Mouse (Mus musculus): ENCODE data around the gene Mrpl47.
"Not testable (repeated sequence)": the region's sequence is repeated elsewhere in the genome, so short reads cannot be mapped to it uniquely, and the experiment has no call there.

Mrpl47 gene

DNA sequence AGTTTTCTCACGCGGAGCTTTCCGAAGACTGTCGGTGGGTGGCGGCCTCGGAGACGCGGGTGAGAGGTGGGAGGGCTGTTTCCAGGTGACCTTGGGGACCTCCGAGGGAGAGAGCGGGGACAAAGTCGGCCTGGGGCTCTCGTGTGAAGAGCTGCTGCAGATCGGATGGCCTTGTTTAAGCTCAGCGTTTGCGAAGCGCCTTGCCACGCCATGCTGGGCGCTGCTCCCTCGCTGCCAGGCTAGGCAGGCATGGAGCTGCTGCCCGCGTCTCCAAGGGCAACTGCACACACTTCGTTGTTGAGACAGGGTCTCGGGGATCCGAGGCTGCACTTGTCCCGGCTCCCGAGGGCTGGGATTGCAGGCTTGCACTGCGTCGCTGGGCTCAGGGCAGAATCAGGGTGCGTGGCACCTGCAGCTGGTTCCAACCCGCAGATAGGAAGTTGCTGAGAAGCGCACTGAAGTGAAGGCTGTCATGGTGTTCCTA, at the start of gene Mrpl47:
TSS of gene Mrpl47 (minus strand) at position 434 of the 484 bp plus-strand sequence.
- no peak for DNase-seq (ENCODE audit: low spot score)

GRCm38 (mm10) chr3:32770781-32771180, 33.4 kb upstream of the Mrpl47 start:
- no peak for DNase-seq (ENCODE audit: low spot score)

- no peak for DNase-seq (ENCODE audit: low spot score)
These were observed 26.5 kb upstream of the Mrpl47 start for GRCm38 (mm10) chr3:32763902-32764301.

GRCm38 (mm10) chr3:32762962-32763361, 25.6 kb upstream of the Mrpl47 start:
- no peak for DNase-seq (ENCODE audit: low spot score)

DNA sequence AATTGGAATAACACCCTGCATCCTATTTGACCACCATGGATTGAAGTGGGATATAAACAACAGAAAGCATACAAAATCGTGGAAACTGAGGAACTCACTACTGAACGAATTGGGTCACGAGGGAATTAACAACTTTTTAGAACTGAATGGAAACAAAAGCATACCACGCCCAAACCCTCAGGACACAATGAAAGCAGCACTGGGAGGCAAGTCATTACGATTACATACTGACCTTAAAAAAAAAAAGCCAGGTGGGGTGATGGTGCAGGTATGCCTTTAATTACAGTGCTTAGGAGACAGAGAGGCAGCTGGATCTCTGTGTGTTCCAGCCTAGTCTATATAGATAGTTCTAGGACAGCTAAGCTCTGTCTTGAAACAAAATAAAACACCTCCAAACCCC, 21.8 kb upstream of the Mrpl47 start:
- DNase-seq (ENCODE audit: low spot score): no peak

GRCm38 (mm10) chr3:32754384-32754915, 17.0 kb upstream of the Mrpl47 start:
- no peak for DNase-seq (ENCODE audit: low spot score)

DNA sequence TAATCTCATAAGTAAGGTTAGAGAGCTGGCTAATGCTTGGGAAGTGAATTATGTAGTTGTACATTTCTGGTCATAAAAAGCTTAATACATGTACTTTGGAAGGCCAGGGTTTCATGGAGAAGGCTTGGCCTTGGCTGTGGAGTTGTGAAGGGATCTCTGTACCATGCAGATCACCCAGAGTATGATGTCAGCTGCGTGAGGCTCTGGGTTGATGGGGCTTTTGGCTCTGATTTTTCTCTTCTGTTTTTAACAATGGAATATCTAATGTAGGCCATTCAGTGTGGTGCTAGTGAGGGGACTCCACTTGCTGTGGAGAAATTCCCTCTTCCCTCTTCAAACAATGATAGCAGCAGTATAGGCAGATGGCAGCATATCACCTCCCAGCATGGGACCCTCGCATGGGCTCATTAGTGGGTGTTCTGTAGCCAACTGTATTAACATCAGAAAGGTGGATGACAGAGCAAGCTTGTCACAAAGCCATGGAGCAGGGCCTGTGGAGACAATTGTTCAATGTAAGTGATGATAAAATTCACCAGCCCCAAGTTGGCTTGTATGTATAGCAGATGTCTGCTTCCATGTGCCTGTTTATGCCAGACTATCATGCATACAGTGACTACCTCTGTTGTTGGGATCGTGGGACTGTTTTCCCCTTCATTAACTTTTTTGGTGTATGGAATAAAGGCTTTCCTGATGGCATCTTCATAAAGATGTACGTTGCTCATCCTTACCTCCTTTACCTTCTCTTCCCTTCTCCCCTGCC, 12.6 kb upstream of the Mrpl47 start:
- no peak for DNase-seq (ENCODE audit: low spot score)

GRCm38 (mm10) chr3:32748384-32748783, 11.0 kb upstream of the Mrpl47 start:
- no peak for DNase-seq (ENCODE audit: low spot score)

DNA sequence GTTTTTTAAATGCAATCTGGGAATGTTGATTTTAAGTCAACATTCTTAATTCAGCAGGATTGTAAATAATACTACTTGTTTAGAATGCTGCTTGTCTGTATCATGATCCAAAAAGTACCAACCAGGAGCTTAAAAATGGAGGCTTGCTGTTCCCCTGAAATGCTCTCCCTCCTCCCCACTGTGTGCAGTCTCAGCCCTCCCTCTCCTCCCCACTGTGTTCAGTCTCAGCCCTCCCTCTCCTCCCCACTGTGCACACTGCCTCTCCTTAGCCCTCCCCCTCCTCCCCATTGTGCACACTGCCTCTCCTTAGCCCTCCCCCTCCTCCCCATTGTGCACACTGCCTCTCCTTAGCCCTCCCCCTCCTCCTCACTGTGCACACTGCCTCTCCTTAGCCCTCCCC, 8.0 kb upstream of the Mrpl47 start:
- not testable (repeated sequence) for DNase-seq (ENCODE audit: low spot score)

- no peak for DNase-seq (ENCODE audit: low spot score)
These were observed 7.6 kb upstream of the Mrpl47 start for GRCm38 (mm10) chr3:32745001-32745400.

- DNase-seq (ENCODE audit: low spot score): no peak
These were observed 4.9 kb upstream of the Mrpl47 start for GRCm38 (mm10) chr3:32742276-32742780.

GRCm38 (mm10) chr3:32738549-32738948, 1.1 kb upstream of the Mrpl47 start:
- no peak for DNase-seq (ENCODE audit: low spot score)

DNA sequence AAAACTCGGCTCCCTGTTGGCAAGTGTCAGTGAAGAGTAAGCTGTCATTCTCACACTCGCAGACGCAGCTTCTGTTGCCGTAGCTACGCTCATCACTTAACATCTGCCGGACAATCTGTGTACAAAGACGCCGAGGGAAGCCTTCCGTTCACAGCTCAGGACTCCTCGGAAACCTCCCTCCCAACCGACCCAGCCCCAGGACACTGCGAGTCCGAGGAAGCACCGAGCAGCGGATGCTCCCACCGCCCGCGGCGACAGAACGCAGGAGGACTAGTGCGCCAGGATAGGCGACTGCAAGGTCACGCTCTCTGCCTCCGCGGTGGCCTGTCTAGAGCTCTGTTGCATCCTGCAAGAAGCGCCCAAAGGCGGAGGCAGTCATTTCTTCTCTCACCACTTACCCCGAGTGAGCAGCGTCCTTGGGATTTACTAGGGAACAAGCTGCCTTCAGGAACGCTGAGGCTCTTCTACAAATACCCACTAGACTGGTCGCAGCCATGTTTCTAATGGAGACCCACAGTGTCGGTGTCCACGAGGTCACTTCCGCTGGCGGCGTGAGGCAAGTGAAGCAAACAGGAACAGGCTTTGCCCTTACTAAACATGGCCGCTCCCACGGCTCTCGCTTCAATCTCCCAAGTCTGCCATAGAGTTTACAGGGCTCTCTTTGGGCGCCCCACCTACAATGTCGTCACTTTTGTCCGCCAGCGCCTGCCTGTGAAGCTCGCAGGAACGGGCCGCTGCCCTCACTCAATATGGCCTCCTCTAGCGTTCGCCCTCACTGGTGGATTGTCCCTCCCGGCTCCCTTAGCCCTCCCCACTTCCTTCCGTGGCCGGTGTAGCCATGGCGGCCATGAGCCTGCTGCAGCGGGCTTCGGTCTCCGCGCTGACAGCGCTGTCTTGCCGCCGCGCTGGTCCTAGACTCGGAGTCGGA, 897 bp downstream of the Mrpl47 start, which contains the start of gene Ndufb5:
TSS of gene Ndufb5 (plus strand) at position 747 of the 928 bp plus-strand sequence.
- peak; percentile 99 for DNase-seq (ENCODE audit: low spot score)

DNA sequence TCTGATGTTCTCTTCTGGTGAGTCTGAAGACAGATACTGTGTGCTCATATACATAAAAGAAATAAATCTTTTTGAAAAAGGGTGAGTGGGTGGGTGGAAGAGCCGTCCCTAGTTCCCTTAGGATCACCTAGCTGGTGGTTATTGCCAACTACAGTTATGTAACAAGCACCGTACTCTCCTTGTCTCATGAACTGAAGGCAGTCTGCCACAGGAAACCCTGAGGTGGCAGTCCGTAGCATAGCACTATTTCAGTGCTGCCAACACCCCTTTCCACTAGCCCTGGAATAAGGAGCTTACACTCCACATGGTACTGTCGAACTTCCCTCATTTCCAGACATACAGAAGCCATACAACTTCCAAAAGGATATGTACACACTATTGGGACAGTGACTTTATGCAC, 9.5 kb downstream of the Mrpl47 start:
- no peak for DNase-seq (ENCODE audit: low spot score)

DNA sequence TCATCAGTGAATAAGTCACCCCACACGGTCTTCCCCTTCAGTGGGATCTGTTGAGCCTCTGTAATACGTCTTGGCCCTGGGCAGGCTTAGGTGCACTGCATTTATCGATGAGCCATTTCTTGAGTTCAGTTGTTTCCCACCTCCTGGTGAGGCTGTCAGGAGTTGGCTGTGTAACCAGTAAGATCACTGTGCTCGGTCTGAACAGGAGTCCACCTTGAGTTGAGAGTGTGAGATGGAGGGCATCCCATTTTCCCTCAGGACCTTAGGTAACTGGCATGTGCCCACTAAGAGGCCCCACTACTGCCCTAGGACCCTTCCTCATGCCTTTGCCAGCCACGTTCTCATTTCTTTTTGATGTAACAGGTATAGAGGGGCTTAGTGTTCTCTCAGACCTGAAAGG, 11.5 kb downstream of the Mrpl47 start:
- DNase-seq (ENCODE audit: low spot score): no peak

GRCm38 (mm10) chr3:32724191-32724590, 13.2 kb downstream of the Mrpl47 start:
- DNase-seq (ENCODE audit: low spot score): no peak

GRCm38 (mm10) chr3:32718271-32718670, 19.1 kb downstream of the Mrpl47 start:
- no peak for DNase-seq (ENCODE audit: low spot score)

- not testable (repeated sequence) for DNase-seq (ENCODE audit: low spot score)
These were observed 20.0 kb downstream of the Mrpl47 start for GRCm38 (mm10) chr3:32717403-32717802.

DNA sequence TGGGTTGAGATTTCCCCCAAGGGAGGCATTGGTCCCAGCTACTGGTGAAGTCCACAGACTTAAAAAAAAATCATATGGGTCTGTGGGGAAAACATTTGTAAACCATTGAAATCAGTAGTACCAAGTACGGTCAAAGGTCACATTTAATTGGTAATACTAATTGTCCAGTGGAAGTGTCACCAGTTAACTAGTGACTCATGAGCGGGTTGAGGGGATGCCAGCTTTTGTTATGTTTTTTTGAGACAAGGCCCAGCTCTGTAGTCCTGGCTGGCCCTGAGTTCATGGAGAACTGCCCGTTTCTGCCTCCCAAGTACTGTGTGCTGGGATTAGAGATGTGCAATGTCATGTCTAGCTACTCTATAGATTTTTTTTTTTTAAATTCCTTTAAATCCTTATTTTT, 23.7 kb downstream of the Mrpl47 start:
- no peak for DNase-seq (ENCODE audit: low spot score)

GRCm38 (mm10) chr3:32709388-32709787, 28.0 kb downstream of the Mrpl47 start:
- DNase-seq (ENCODE audit: low spot score): no peak

DNA sequence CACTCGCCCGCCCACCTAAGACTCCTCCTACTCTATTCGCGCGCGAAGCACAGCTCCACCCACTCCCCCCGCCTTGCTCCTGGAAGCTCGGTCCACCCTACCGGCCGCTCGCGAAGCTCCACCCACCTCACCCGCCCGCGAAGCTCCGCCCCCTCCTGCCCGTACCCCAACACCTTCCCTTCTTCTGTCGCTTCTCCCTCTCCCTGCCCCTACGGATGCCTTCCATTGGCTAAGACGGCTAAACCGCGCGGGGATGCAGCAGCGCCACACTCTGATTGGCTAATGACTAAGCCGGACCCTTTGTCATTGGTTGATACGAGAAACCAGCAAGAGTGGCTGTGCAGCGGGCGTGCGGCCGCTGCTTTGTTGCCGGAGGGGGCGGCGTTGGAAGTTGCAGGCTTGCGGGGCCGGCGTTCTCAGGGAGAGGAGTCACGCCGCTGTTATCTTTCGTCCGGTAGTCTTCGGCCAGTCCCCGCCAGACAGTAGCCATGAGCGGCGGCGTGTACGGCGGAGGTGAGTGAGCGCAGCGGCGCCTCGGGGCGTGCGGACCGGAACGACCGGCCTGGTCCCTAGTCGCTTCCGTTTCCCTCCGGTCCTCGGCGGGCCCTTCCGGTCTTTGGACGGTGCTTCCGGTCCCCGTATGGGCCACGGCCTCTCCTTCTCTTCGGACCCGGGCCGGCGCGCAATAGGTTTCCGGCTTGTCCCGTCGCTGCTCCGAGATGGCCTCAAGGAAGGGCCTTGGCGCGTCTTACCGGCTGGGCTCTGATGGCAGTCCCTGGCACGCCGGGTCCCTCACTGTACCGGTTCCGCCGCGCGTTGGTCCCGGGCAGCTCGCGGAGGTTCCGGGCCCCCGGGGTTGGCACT, 28.8 kb downstream of the Mrpl47 start:
- peak; percentile 98 for DNase-seq (ENCODE audit: low spot score)

- no peak for DNase-seq (ENCODE audit: low spot score)
These were observed 29.4 kb downstream of the Mrpl47 start for GRCm38 (mm10) chr3:32708052-32708367.

Measured in left cerebral cortex, adult 11 months (tissue).